Mouse (Mus musculus) forebrain, embryonic 14.5 days (tissue): ENCODE data around the gene Galnt18. TPM values are rescaled to one million over a fixed set of nuclear protein-coding genes. Genes with fewer than 3 reads are reported as not detected.
A peak's percentile ranks its signal among the peaks of the same experiment; 100 is the strongest.

ENCODE experiments used
- ATAC-seq: fragments of 200-750 bp; cut with Nextera tagmentation; 2 replicates; pipeline ENCODE4 v1.8.0; 2017; ENCODE audit warnings: mild to moderate bottlenecking, moderate library complexity
- DNase-seq: peaks from one replicate; pipeline ENCODE4 v3.0.0-alpha.2; 2015; ENCODE audit warnings: low spot score
- H3K27ac ChIP-seq: fragments of 300-500 bp; sonication (generic); 2 replicates; pipeline ENCODE4 v1.5.1; 2014; ENCODE audit warnings: low read depth, mild to moderate bottlenecking, control low read depth, low read length, moderate library complexity
- H3K27me3 ChIP-seq: fragments of 300-500 bp; sonication (generic); replicated peaks from 2 replicates; pipeline ENCODE4 v1.6.1; 2014; ENCODE audit warnings: low read length, control low read depth, mixed read lengths; ENCODE audit not compliant: control insufficient read depth, insufficient read depth
- H3K36me3 ChIP-seq: fragments of 300-500 bp; sonication (generic); 2 replicates; pipeline ENCODE4 v1.6.1; 2014; ENCODE audit warnings: low read length, control low read depth; ENCODE audit not compliant: control insufficient read depth, insufficient read depth
- H3K4me1 ChIP-seq: fragments of 300-500 bp; sonication (generic); 2 replicates; pipeline ENCODE4 v1.6.1; 2014; ENCODE audit warnings: antibody characterized with exemption, low read length, control low read depth; ENCODE audit not compliant: control insufficient read depth, insufficient read depth
- H3K4me2 ChIP-seq: fragments of 300-500 bp; sonication (generic); 2 replicates; pipeline ENCODE4 v1.6.1; 2014; ENCODE audit warnings: mild to moderate bottlenecking, control low read depth, low read length
- H3K4me3 ChIP-seq: fragments of 300-500 bp; sonication (generic); 2 replicates; pipeline ENCODE4 v1.5.1; 2014; ENCODE audit warnings: low read depth, low read length, control low read depth
- H3K9ac ChIP-seq: fragments of 300-500 bp; sonication (generic); 2 replicates; pipeline ENCODE4 v1.6.1; 2014; ENCODE audit warnings: mild to moderate bottlenecking, low read length, control low read depth, moderate library complexity
- H3K9me3 ChIP-seq: fragments of 300-500 bp; sonication (generic); replicated peaks from 2 replicates; pipeline ENCODE4 v1.6.1; 2016; ENCODE audit warnings: low read length, control low read depth, mixed read lengths; ENCODE audit not compliant: control insufficient read depth
- WGBS: fragments of 180-500 bp; shearing (Covaris S2); extraction: QIAGEN DNeasy Blood & Tissue Kit; methylation state at CpG from one replicate; pipeline ENCODE4 v1.1.7; 2014; 5-methylcytosine and 5-hydroxymethylcytosine counted together
- polyA plus RNA-seq: library from polyadenylated mRNA; unstranded; fragments of >200 nt; fragmentation: Nextera tagmentation; extraction: Ambion mirVana; gene quantifications from 2 replicates; pipeline ENCODE4 v1.2.1, GENCODE M21; 2014

Galnt18 gene
- polyA plus RNA-seq, 1 experiment from 2014 or later: 6.6 TPM

GRCm38 (mm10) chr7:111550987-111551386 is 228.8 kb downstream of the Galnt18 start:
- Histone ChIP-seq H3K27me3 (no peaks in the 10 kb centered on the region), H3K36me3 (no peaks in the 10 kb centered on the region), H3K4me3 (no peak overlapping the region), H3K4me2 (no peak overlapping the region), H3K27ac (no peak overlapping the region), H3K9ac (no peak overlapping the region), H3K4me1 (peaks cover 8% of the 10 kb centered on the region), H3K9me3 (no peaks in the 10 kb centered on the region)
- DNase-seq (no peak), ATAC-seq (no peak)
- WGBS: 96% methylated on average over 1 of the region's 1 CpGs

GRCm38 (mm10) chr7:111547069-111547468 is 232.7 kb downstream of the Galnt18 start:
- whole genome bisulfite sequencing: 24% methylated on average over 10 of the region's 10 CpGs
- Histone ChIP-seq H3K9me3 (no peaks in the 10 kb centered on the region), H3K4me2 (no peak overlapping the region; the same call in 1 of the 2 replicates), H3K27me3 (no peaks in the 10 kb centered on the region), H3K4me3 (no peak overlapping the region), H3K4me1 (peaks cover 8% of the 10 kb centered on the region), H3K36me3 (no peaks in the 10 kb centered on the region), H3K27ac (peak overlapping the region; percentile 17; the same call in 1 of the 2 replicates), H3K9ac (no peak overlapping the region)
- ATAC-seq (peak; percentile 80), DNase-seq (peak; percentile 69)

GRCm38 (mm10) chr7:111545614-111546013 is 234.2 kb downstream of the Galnt18 start:
- Histone ChIP-seq H3K36me3 (no peaks in the 10 kb centered on the region), H3K27ac (no peak overlapping the region), H3K4me2 (no peak overlapping the region), H3K4me1 (peaks cover 8% of the 10 kb centered on the region), H3K9ac (no peak overlapping the region), H3K4me3 (no peak overlapping the region), H3K27me3 (no peaks in the 10 kb centered on the region), H3K9me3 (no peaks in the 10 kb centered on the region)
- ATAC-seq (no peak), DNase-seq (no peak)
- 33% methylated on average over 1 of the region's 1 CpGs for WGBS

GRCm38 (mm10) chr7:111537946-111538345 is 241.8 kb downstream of the Galnt18 start:
- ATAC-seq: no peak
- Histone ChIP-seq H3K27ac (no peak overlapping the region), H3K9me3 (no peaks in the 10 kb centered on the region), H3K9ac (no peak overlapping the region), H3K36me3 (no peaks in the 10 kb centered on the region), H3K4me1 (peaks cover 5% of the 10 kb centered on the region; the same call in 1 of the 2 replicates), H3K4me3 (no peak overlapping the region), H3K27me3 (no peaks in the 10 kb centered on the region), H3K4me2 (no peak overlapping the region)
- DNase-seq: no peak
- 91% methylated on average over 6 of the region's 6 CpGs for whole genome bisulfite sequencing

- Histone ChIP-seq H3K4me2 (no peak overlapping the region), H3K27me3 (no peaks in the 10 kb centered on the region), H3K4me3 (no peak overlapping the region), H3K36me3 (no peaks in the 10 kb centered on the region), H3K9ac (no peak overlapping the region), H3K27ac (no peak overlapping the region), H3K9me3 (no peaks in the 10 kb centered on the region), H3K4me1 (peaks cover 5% of the 10 kb centered on the region; the same call in 1 of the 2 replicates)
- 14% methylated on average over 8 of the region's 8 CpGs for WGBS
- DNase-seq: peak; percentile 46
- no peak for ATAC-seq
These were observed 244.9 kb downstream of the Galnt18 start for GRCm38 (mm10) chr7:111534826-111535405.

GRCm38 (mm10) chr7:111528961-111529643 is 250.7 kb downstream of the Galnt18 start:
- H3K4me1 ChIP-seq: no peaks in the 10 kb centered on the region
- ATAC-seq: no peak
- H3K9ac ChIP-seq: no peak overlapping the region
- no peak overlapping the region for H3K4me3 ChIP-seq
- 87% methylated on average over 3 of the region's 3 CpGs for WGBS
- no peaks in the 10 kb centered on the region for H3K9me3 ChIP-seq
- H3K36me3 ChIP-seq: no peaks in the 10 kb centered on the region
- no peak overlapping the region for H3K4me2 ChIP-seq
- no peak for DNase-seq
- no peaks in the 10 kb centered on the region for H3K27me3 ChIP-seq
- no peak overlapping the region for H3K27ac ChIP-seq

GRCm38 (mm10) chr7:111528462-111528861 is 251.3 kb downstream of the Galnt18 start:
- DNase-seq: no peak
- 50% methylated on average over 1 of the region's 1 CpGs for WGBS
- no peak overlapping the region for H3K9ac ChIP-seq

GRCm38 (mm10) chr7:111520881-111521280 is 258.9 kb downstream of the Galnt18 start:
- DNase-seq: no peak
- Histone ChIP-seq H3K9ac (no peak overlapping the region), H3K27me3 (no peaks in the 10 kb centered on the region), H3K4me2 (no peak overlapping the region), H3K27ac (no peak overlapping the region), H3K36me3 (no peaks in the 10 kb centered on the region), H3K4me3 (no peak overlapping the region), H3K4me1 (no peaks in the 10 kb centered on the region), H3K9me3 (no peaks in the 10 kb centered on the region)
- ATAC-seq: no peak
- 92% methylated on average over 1 of the region's 1 CpGs for WGBS

More at GRCm38 (mm10) chr7:111528462-111528861, 251.3 kb downstream of the Galnt18 start:
- no peaks in the 10 kb centered on the region for H3K4me1 ChIP-seq
- H3K4me3 ChIP-seq: no peak overlapping the region
- H3K27ac ChIP-seq: no peak overlapping the region
- no peaks in the 10 kb centered on the region for H3K9me3 ChIP-seq
- no peaks in the 10 kb centered on the region for H3K27me3 ChIP-seq
- no peaks in the 10 kb centered on the region for H3K36me3 ChIP-seq
- no peak for ATAC-seq
- no peak overlapping the region for H3K4me2 ChIP-seq

- Histone ChIP-seq H3K27me3 (no peaks in the 10 kb centered on the region), H3K27ac (no peak overlapping the region), H3K4me2 (no peak overlapping the region), H3K9ac (no peak overlapping the region), H3K36me3 (no peaks in the 10 kb centered on the region), H3K4me1 (no peaks in the 10 kb centered on the region), H3K9me3 (no peaks in the 10 kb centered on the region), H3K4me3 (no peak overlapping the region)
- 70% methylated on average over 8 of the region's 8 CpGs for WGBS
- DNase-seq (peak; percentile 60), ATAC-seq (no peak)
These were observed 261.1 kb downstream of the Galnt18 start for GRCm38 (mm10) chr7:111518581-111519242.
